Mouse (Mus musculus): ENCODE measurements around the gene Ccdc82.

Gene Ccdc82

DNA sequence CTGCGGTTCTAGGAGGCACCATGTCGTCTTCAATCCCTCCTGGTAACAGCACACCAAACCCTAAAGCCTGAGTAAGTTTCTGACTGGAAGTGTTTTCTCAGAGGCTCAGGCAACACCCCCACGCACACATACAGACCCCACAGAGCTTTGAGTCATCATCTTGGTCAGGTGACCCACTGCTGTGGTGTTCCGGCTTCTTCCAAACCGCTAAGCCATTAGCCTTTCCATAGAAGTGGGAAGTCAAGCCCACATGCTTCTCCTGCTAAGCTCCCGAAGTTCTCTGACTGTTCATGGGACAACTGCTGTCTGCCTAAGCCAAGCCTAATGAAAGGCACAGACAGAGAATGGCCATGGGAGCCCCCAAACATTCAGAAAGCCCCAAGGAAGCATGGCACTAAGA, 52.4 kb downstream of the Ccdc82 start:
- in situ Hi-C loops (cut with MboI, MseI), result no loop called here

DNA sequence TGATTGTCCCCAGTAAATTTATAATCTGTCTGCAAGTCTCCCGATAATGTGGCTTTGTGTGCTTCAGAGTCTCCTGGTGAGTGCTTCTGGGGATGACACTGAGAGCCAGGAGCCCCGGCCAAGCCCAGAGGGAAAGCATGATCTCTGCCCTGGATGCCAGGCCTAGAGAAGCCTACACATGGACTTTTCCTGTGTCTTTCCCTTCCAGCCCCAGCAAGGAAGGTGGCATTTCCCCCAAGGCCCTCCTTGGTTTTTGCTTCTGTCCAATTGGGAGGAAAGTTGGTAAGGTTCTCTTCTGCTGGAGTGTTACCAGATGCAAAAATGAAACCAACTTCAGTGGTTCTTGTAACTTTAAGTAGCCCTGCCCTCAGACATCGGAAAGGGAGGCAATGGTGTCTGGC, 53.3 kb downstream of the Ccdc82 start:
- in situ Hi-C loops (cut with MboI, MseI), result loop anchor here (25.0 kb wide), 2 partner anchors 712 to 987 kb away; partner anchors contain the start of gene Sesn3

DNA sequence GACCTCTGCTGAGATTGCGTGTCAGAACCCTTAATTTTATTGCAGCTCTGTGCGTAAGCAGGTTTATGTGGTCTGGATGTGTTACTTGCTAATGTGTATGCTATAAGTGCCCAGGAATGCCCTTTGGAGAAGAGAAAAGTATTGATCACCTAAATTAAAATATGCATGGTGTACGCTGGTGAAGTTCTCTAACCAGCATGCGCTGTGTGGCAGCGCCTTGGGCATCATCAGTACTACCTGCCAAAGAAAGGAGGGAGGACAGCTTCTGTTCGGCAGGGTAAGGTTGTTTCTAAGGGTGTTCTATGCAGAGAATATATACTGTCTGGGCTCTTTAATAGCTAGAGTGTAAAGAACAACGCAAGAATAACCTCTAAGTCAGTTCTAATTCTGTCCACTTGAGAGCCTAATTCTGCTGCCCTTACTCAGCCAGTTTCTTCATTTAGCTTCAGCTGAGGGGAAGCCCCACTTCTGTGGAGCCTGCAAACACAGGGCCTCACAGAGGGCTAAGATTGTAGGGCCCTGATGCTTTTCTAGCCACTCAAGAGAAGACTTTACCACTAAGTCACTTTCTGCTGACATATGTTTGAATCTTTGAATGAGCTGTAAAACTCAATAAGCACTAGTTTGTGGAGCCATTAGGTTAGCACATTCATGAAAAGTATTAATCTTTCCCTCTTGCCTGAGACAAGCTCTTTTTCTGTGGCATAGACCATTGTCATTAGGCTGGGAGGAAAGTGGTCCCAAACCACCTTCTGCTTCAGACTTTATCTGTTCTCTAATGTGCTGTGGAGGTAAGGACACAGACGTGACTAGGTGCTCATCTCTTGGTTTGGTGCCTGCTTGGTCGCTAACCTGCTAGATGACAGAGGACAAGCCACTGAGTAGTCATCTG, 54.4 kb downstream of the Ccdc82 start:
- in situ Hi-C loops (cut with MboI, MseI), result loop anchor here (25.0 kb wide), 2 partner anchors 711 to 986 kb away; partner anchors contain the start of gene Sesn3

DNA sequence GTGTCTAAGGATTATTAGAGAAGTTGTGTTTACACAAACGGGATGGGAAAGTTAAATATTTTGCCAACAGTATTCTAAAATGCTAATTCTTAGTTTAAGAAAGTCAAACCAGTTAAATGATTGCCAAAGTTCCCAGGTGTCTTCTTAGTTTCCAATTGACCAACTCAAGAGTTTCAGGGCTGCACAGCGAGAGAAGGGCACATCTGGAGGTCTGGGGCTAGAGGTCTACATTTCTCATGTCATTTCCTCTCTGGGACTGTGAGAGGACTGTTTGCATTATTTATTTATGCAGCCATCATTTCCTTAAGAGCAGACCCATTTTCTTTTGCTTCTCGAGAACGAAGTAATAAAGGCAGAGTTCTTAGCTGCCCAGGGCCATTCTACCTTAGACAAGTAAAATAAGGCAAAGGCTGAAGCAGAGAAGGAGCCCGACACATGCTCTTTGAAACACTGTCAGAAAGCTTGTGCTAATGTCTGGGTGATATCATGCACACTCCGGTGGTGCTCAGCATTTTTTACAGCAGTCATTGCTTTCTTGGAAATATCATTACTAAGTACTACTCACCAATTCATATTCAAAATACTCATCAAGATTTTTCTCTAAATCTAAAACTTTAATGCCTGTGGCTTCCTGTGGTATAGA, 55.5 kb downstream of the Ccdc82 start:
- in situ Hi-C loops (cut with MboI, MseI), result loop anchor here (25.0 kb wide), 2 partner anchors 710 to 985 kb away; partner anchors contain the start of gene Sesn3

DNA sequence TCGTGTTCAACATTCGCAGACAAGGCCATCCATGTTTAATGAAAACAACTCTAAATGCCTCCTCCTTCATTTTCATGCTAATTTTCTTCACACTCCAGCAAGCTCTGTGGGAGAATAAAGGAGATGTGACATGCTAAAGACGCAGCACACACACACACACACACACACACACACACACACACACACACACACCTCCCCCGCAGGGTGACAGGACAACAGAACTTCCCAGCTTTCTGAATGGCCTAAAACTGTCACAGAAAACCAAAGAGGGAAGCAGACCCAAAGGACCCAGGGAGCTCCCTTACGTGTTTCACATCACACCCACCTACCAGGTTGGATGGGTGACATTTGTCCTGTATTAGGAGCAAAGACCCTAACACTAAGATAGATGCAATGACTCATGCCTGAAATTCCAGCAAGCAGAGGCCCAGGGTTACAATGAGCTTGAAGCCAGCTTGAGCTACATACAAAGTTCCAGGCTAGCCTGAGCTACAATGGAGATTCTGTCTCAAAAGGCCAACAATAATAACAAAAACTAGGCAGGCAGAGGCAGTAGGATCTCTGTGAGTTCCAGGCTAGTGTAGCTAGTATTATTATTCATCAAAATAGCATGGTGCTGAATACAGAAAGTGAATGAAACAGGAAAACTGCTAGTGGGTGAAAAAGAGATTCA, 56.5 kb downstream of the Ccdc82 start:
- in situ Hi-C loops (cut with MboI, MseI), result loop anchor here (25.0 kb wide), 2 partner anchors 709 to 984 kb away; partner anchors contain the start of gene Sesn3

DNA sequence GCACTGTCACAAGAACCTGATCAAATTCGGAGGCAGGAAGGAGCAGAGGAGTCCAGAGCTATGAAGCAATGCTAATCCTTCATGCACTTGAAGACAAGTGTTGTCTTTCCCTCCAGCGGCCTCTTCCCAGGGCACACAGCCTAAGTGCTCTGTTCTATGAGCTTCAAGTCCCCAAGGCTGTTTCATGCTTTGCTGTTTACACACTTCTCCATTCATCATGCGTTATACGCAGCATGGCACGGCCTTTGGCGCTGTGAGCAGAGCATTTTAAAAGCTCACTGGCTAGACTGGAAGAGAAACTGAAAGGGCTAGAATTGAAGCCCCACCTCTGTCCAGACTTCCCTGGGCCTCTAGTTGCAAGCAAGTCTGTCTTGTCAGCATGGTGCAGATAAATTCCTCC, 57.2 kb downstream of the Ccdc82 start:
- in situ Hi-C loops (cut with MboI, MseI), result loop anchor here (25.0 kb wide), 2 partner anchors 708 to 983 kb away; partner anchors contain the start of gene Sesn3

DNA sequence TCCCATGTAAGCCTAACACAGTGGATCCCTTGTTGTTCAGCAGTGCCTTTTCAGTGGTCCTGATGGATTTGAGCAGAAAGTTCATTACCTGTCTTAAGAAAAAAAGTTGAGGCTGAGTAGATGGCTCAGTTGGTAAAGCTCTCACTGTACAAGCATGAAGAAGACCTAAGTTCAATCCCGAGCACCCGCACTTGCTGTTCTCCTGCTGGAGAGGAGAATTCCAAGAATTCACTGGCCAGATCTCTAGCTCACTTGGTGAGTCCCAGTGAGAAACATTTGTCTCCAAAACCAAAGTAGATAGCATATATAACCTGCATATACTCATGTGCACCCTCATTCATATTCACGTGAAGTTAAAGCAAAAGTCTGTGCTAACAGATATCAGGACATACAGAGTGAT, 59.7 kb downstream of the Ccdc82 start:
- in situ Hi-C loops (cut with MboI, MseI), result loop anchor here (25.0 kb wide), 2 partner anchors 706 to 981 kb away; partner anchors contain the start of gene Sesn3

DNA sequence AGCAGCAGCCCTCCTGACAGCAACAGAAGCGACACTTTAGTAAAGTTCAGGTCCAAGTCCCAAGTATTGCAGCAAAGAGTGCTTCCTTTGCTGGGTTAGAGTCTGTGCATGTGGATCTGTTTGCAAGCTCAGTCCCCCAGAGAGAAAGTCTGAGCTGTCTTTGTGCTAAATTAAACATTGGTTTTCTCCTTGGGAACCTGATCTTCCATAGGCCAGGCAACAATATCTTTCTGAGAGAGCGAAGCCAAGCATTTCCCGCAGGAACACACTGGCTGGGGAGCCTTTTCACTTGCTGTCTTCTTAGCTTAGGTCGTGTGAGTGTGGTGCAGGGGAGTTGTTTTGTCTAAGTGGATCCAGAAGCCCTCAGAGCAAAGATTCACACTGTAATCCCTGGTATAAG, 60.5 kb downstream of the Ccdc82 start:
- in situ Hi-C loops (cut with MboI, MseI), result loop anchor here (25.0 kb wide), 2 partner anchors 705 to 980 kb away; partner anchors contain the start of gene Sesn3

DNA sequence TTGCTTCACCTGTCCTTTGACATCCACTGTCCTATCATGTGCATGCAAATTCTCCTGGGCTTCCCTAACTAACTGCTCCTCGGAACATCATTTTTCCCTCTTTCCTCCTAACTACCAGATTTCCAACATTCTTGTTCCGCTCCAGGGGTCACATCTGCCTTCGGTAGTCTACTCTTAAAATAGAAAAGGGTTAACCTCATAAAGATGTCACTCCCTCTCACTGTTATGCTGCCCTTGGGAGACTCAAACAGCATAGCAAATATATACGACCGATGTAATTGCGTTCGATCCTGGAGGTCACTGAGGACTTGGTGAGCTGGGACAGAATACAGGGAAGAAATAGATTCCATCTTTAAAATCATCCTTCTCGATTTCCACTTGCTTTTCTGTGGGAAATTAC, 62.0 kb downstream of the Ccdc82 start:
- in situ Hi-C loops (cut with MboI, MseI), result loop anchor here (25.0 kb wide), 2 partner anchors 704 to 979 kb away; partner anchors contain the start of gene Sesn3

DNA sequence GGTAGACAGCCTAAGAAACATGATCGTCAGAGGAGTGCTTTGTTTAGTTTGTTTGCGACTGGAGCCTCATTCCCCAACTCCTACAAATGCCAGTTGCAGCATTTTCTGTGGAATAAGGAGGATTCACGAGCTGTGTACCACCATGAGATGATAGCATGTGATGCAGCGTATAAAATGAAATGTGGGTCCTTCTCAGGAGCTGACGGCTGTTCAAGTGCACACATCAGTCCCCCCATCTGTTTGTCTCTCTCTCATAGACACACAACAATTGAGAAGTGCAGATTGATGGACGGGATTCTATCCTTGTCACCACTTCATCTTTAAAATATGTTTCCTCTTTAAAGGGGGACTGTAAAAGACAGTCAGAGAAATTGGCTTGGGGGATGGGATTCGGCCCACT, 63.1 kb downstream of the Ccdc82 start:
- in situ Hi-C loops (cut with MboI, MseI), result loop anchor here (25.0 kb wide), 2 partner anchors 702 to 977 kb away; partner anchors contain the start of gene Sesn3

DNA sequence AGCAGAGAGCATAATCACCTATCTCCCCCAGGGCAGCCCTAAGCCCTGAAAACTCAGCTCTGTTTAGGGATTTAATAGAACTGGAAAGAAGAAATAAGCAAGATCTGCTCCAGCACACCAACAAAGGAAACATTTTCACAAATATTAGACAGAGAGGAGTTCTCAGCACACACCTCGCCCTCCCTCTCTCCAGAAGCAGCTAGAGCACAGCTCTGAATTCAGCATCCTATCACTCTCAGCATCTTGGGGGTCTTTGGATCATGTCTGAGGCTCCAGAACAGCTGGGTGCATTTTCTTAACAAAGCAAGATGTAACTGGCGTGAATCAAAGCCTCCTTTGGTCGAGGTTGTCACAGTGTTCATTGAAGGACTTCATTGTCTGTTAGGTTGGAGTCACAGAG, 63.5 kb downstream of the Ccdc82 start:
- in situ Hi-C loops (cut with MboI, MseI), result loop anchor here (25.0 kb wide), 2 partner anchors 702 to 977 kb away; partner anchors contain the start of gene Sesn3

DNA sequence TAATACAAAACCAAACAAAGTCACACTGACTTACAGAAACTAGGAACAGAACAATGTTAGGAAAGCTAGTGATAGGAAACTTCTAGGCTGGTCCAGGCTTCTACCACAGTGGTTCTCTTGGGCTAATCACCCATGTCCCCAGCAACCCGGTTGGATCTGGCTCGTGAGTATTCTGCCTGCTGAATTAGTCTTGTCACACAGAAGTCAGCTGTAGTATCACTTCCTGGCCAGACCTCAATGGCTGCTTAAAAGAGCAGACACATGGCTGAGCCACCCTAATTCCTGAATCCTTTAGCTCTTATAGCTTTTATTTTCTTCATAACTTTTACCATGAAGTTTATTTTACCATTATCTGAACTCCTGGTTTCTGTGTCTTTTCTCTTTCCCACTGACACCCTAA, 64.3 kb downstream of the Ccdc82 start:
- in situ Hi-C loops (cut with MboI, MseI), result loop anchor here (25.0 kb wide), 2 partner anchors 701 to 976 kb away; partner anchors contain the start of gene Sesn3

DNA sequence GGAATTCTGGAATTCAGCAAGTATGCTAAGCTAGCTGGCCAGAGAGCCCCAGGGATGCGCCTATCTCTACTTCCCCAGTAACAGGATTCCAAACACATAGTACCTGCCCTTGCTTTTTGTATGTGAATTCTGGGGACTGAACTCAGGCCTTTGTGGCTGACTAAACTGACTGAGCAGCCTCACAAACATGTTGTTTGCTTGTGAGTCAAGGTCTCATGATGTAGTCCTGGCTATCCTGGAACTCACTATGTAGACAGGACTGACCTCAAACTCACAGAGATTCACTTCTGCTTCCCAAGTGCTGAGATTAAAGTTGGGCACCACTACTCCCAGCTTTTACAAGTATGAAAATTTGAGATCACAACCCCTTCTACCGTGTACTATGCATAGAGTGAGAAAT, 67.2 kb downstream of the Ccdc82 start:
- in situ Hi-C loops (cut with MboI, MseI), result loop anchor here (25.0 kb wide), 2 partner anchors 698 to 973 kb away; partner anchors contain the start of gene Sesn3

DNA sequence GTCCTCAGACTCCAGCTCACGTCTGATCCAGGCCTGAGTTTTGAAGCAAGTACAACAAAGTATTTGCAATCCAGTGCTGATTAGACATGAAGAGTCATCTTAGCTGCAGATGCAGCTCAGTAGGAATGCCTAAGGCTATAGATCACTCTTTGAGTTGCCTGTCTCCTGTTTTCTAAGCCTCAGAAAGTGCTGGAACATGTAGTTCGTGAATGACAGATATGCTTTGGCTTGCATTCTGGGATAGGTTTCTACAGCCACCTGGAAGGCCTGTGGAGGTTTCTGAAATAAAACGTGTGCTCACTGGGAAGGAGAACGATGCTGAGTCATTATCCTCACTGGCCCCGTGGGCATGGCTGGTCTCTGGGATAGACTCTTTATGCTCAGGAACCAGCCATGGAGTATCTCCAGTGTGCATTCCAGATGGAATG, 67.8 kb downstream of the Ccdc82 start:
- in situ Hi-C loops (cut with MboI, MseI), result loop anchor here (25.0 kb wide), 2 partner anchors 698 to 973 kb away; partner anchors contain the start of gene Sesn3

DNA sequence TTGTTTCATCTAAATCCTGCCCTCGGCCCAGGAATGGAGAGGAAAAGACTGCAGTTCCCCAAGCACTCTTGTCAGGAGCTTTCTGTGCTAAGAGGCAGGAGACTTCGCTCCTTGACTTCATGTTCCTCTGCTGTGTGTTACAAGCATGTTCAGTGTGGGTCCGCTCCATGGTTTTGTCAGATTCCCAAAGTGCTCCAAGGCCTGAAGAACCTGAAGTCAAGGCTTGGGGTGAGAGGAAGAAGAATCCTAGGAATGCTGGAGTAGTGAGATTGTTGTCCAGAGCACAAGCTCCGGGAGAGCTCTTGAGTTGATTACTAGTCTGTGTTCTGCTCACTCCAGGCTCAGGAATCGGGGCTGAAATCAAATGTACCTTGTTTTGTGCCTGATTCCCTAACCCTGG, 68.6 kb downstream of the Ccdc82 start:
- in situ Hi-C loops (cut with MboI, MseI), result loop anchor here (25.0 kb wide), 2 partner anchors 697 to 972 kb away; partner anchors contain the start of gene Sesn3

DNA sequence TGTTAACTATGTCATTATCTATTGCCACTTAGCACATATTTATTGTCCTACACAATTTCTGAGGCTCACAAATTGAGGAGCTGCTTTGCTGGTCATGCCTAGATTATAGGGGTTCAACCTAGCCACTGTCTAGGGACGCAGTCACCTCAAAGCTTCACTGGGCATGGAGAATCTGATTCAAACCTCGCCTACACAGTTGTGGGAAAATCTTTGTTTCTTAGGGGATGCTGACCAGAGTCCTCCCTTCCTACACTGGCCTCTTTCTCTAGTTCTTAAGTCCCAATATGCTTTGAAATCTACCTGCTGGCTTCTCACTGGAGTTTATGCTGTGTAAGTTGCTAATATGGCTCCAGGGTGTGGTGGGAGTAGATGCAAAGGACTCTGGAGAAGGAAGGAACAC, 72.8 kb downstream of the Ccdc82 start:
- in situ Hi-C loops (cut with MboI, MseI), result loop anchor here (25.0 kb wide), 2 partner anchors 693 to 968 kb away; partner anchors contain the start of gene Sesn3

DNA sequence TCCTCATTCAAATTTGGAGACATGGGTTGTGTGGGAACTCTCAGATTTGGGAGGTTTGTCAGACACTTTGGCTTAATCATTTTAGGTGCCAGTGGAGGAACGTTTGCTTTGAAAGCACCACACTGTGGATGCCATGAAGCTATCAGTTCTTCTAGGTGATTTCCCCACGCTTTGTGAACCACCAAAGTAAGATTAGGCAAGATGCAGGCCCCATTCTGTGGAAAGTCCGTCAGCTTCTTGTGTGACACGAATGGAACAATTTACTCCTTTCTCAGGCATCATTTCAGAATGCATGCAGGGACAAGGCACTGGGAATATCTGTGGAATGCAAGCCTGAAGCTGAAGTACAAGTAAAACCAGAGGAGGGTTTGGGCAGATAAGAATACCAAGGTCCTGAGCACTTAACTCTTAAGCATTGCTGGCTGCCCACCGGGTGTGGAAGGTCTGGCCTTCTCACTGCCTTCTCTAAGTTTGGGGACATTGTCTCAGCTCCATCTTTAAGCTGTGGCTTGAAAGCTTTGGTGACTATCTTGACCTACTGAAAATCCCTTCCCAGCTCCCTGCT, 74.1 kb downstream of the Ccdc82 start:
- in situ Hi-C loops (cut with MboI, MseI), result loop anchor here (5.0 to 25.0 kb wide), 5 partner anchors 39 to 966 kb away; partner anchors contain the start of gene Sesn3

DNA sequence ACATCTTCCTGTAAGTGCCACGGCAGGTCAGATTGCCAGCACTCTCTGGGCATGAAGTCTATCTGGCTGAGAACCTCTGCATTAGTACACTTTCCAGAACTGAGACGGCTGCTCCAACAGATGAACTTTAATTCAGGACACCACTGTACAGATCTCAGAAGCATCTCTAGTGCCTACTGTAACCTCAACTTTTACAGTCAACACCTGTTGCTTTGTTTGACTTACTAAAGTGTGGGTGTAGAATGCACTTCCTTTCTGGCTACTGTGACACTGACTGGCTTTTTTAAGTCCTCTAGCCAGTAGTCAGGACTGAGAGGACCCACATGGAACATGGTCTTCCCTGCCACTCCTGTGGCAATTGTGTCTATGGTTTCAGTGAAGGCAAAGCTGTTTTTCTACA, 76.3 kb downstream of the Ccdc82 start:
- in situ Hi-C loops (cut with MboI, MseI), result loop anchor here (5.0 to 25.0 kb wide), 5 partner anchors 41 to 964 kb away; partner anchors contain the start of gene Sesn3

DNA sequence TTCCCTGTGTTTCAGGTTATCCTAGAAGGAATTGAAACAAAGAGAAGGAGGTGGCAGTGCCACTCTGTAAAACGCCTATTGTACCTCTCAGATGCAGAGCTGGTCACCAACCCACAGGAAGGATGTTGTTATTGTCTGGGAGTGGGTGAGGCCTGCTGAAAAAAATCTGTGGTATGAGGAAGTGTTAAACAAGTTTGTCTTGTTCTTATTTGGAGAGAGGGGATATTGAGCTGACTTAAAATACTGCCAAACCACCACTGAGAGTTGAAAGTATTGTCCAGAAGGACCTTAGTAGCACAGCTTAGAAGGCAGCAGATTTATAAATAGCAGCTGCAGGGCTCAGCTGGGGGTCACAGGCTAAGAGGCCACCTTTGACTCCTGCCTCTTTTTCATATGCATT, 76.9 kb downstream of the Ccdc82 start:
- in situ Hi-C loops (cut with MboI, MseI), result loop anchor here (5.0 to 25.0 kb wide), 5 partner anchors 41 to 964 kb away; partner anchors contain the start of gene Sesn3
